Mouse (Mus musculus) limb, embryonic 10.5 days (tissue): ENCODE measurements at regions not wholly inside any gene's neighbourhood (a gene's known extent, or its start where the extent isn't known, plus 50 kb on each side); places are given as distances from the start of the nearest gene placed in this dataset.
A peak's percentile ranks its signal among the peaks of the same experiment; 100 is the strongest.

Experiments
- DNase-seq: peaks from one replicate; pipeline ENCODE4 v3.0.0-alpha.2; 2017; ENCODE audit warnings: low spot score
- H3K27ac ChIP-seq: fragments of 300-500 bp; sonication (generic); 2 replicates; pipeline ENCODE4 v1.5.1; 2016; ENCODE audit warnings: mild to moderate bottlenecking
- H3K27me3 ChIP-seq: fragments of 300-500 bp; sonication (generic); 2 replicates; pipeline ENCODE4 v1.6.1; 2016; ENCODE audit warnings: low read depth, mild to moderate bottlenecking; ENCODE audit not compliant: poor library complexity, severe bottlenecking
- H3K36me3 ChIP-seq: fragments of 300-500 bp; sonication (generic); 2 replicates; pipeline ENCODE4 v1.6.1; 2016; ENCODE audit warnings: mild to moderate bottlenecking, moderate library complexity
- H3K4me1 ChIP-seq: fragments of 300-500 bp; sonication (generic); 2 replicates; pipeline ENCODE4 v1.6.1; 2016
- H3K4me3 ChIP-seq: fragments of 300-500 bp; sonication (generic); 2 replicates; pipeline ENCODE4 v1.5.1; 2016; ENCODE audit warnings: mild to moderate bottlenecking, moderate library complexity
- H3K9me3 ChIP-seq: fragments of 300-500 bp; sonication (generic); replicated peaks from 2 replicates; pipeline ENCODE4 v1.6.1; 2016; ENCODE audit warnings: mild to moderate bottlenecking
- WGBS: fragments of 180-500 bp; shearing (Covaris S2); methylation state at CpG from one replicate; pipeline ENCODE4 v1.1.7; 2016; 5-methylcytosine and 5-hydroxymethylcytosine counted together

- Histone ChIP-seq H3K36me3 (no peaks in the 10 kb centered on the region), H3K4me1 (peaks cover 18% of the 10 kb centered on the region), H3K4me3 (no peak overlapping the region), H3K27ac (no peak overlapping the region), H3K9me3 (no peaks in the 10 kb centered on the region), H3K27me3 (no peaks in the 10 kb centered on the region)
- no peak for DNase-seq
- WGBS = 89% methylated on average over 4 of the region's 4 CpGs
Measured at GRCm38 (mm10) chr11:31801575-31801974, 70.4 kb upstream of the Cpeb4 start.

DNA sequence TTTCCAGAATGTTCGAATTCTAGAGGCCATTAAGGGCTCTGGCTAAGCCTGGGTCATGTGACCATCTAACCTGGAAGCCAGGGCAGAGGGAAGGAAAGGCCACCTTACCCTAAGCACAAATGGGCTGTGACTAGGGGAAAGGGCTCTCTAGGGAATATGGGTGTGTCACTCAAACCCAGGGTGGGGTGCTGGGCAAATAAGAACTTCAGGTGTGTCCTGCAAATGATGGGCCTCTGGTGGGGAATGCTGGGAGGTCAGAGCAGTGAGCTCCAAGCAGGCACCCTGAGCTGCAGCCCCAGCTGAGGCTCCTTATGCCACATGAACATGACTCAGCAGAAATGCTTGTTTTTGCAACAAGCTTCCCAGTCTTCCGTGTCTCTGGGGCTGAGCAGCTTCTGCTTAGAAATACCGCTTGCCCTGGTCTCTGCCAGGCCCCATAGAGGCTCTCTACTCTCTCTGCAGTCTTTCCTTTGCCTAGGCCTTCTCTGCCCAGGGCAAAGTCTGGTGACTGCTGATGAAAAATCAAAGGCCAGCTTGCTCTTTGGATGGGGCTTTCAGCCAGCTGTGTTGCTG, 68.6 kb upstream of the Cpeb4 start:
- WGBS = 67% methylated on average over 3 of the region's 3 CpGs
- no peak for DNase-seq
- H3K27ac ChIP-seq = peak overlapping the region; percentile 46; the same call in 1 of the 2 replicates

GRCm38 (mm10) chr11:31804518-31804917, 67.5 kb upstream of the Cpeb4 start:
- Histone ChIP-seq H3K4me1 (peaks cover 9% of the 10 kb centered on the region), H3K4me3 (no peak overlapping the region), H3K9me3 (no peaks in the 10 kb centered on the region), H3K27me3 (no peaks in the 10 kb centered on the region), H3K27ac (no peak overlapping the region), H3K36me3 (no peaks in the 10 kb centered on the region)
- 91% methylated on average over 6 of the region's 6 CpGs for WGBS
- DNase-seq = no peak

More for the DNA sequence above, 68.6 kb upstream of the Cpeb4 start:
- Histone ChIP-seq H3K36me3 (no peaks in the 10 kb centered on the region), H3K4me1 (peaks cover 6% of the 10 kb centered on the region; the same call in 1 of the 2 replicates), H3K9me3 (no peaks in the 10 kb centered on the region), H3K27me3 (no peaks in the 10 kb centered on the region), H3K4me3 (no peak overlapping the region)

- Histone ChIP-seq H3K9me3 (no peaks in the 10 kb centered on the region), H3K27ac (no peak overlapping the region)
- 91% methylated on average over 8 of the region's 8 CpGs for WGBS
Measured at GRCm38 (mm10) chr11:31807461-31808215, 64.4 kb upstream of the Cpeb4 start.

DNA sequence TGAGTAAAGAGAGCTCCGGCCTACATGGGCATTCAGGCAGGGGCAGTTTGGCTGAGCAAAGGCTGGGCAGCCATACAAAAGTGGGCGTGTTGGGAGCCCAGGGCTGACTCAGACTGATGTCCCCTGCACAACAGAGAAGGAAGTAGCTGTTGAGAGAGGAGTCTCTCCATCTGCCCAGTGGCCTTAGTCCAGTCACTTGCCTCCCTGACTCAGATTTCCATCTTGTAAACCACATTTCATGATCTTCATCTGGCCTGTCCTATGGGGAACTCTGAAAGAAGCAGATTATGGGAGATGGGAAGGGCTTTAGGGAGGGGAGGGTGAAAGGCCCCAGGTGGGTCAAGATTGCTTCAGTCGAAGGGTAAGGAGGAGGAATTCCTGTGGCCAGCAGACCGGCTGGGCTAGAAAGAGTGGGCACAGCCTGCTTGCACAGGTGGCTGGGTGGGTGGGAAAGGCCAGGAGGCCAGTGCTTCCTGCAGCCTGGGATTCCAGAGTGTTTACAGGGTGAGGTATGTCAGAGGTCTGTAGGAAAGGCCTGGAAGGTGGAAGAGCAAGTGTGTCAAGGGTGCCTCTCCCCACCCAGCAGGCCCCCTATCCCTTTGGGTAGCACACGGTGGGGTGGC, 63.7 kb upstream of the Cpeb4 start:
- peaks cover 17% of the 10 kb centered on the region for H3K4me1 ChIP-seq
- H3K36me3 ChIP-seq = no peaks in the 10 kb centered on the region
- WGBS = 88% methylated on average over 5 of the region's 5 CpGs
- H3K9me3 ChIP-seq = no peaks in the 10 kb centered on the region
- no peak overlapping the region for H3K27ac ChIP-seq
- no peaks in the 10 kb centered on the region for H3K27me3 ChIP-seq
- no peak overlapping the region for H3K4me3 ChIP-seq
- DNase-seq = no peak

More at GRCm38 (mm10) chr11:31807461-31808215, 64.4 kb upstream of the Cpeb4 start:
- Histone ChIP-seq H3K27me3 (no peaks in the 10 kb centered on the region), H3K4me3 (no peak overlapping the region), H3K36me3 (no peaks in the 10 kb centered on the region), H3K4me1 (peaks cover 19% of the 10 kb centered on the region)
- no peak for DNase-seq

DNA sequence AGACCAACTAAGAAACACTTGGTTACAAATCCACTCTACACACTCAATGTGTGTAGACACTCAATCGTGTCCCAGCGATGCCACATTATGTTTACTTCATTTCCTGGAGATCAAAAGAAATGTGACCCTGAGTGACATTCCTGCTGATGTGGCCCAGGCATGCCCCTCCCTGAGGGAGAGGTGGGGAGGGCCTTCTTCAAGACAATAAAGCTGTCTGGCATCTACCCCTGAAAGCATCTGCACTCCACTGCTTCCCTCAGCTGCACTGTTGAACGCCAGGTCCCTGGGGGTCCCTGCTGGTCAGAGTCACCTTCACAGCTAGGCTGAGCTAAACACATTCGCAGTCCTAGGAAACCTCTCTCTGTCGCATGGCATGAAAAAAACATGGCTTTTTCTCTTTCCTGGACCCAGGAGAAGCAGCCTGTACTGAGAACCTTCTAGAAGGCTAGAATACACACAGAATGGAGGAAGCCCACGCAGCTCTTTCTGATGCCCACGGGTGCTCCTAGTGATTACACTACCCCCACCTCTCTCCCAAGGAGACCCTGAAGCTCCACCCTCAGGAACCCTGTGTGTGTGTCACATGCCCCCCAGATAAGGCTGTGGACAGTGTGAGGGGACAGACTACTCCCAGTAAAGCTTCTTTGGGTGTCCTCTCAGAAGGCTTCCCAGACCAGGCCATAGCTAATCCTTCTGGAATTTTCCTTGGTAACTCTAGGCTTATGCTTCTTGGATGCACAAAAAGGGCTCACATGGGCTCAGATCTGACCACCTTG, 61.8 kb upstream of the Cpeb4 start:
- no peak for DNase-seq
- H3K27ac ChIP-seq = peak overlapping the region; percentile 50
- no peak overlapping the region for H3K4me3 ChIP-seq
- peaks cover 12% of the 10 kb centered on the region for H3K4me1 ChIP-seq
- 55% methylated on average over 7 of the region's 7 CpGs for WGBS
- H3K36me3 ChIP-seq = no peaks in the 10 kb centered on the region
- H3K27me3 ChIP-seq = no peaks in the 10 kb centered on the region
- no peaks in the 10 kb centered on the region for H3K9me3 ChIP-seq

- no peaks in the 10 kb centered on the region for H3K27me3 ChIP-seq
- no peaks in the 10 kb centered on the region for H3K36me3 ChIP-seq
- H3K27ac ChIP-seq = no peak overlapping the region
- H3K4me3 ChIP-seq = no peak overlapping the region
- no peaks in the 10 kb centered on the region for H3K9me3 ChIP-seq
- 77% methylated on average over 9 of the region's 9 CpGs for WGBS
- peaks cover 12% of the 10 kb centered on the region for H3K4me1 ChIP-seq
- no peak for DNase-seq
Measured at GRCm38 (mm10) chr11:31812215-31812614, 59.8 kb upstream of the Cpeb4 start.

DNA sequence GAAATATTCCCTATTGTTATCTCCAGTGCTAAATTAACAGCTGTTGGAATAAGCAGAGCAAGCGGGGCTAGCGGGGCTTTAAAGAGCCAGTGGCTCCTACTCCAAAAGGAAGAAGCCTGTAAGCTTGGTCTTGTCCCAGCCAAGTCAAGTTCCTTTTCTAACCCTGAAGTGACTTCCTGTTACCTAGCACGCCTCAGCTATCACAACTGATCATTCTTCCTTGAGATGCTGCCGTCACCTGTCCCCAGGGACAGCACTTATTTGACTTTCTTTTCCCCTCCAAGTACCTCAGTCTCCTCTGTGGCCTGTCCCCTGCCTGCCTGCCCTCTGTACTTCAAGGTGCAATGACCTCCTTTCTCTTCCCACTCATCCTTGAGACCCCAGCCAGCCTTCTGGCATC, 57.4 kb upstream of the Cpeb4 start:
- DNase-seq = no peak
- Histone ChIP-seq H3K27me3 (no peaks in the 10 kb centered on the region), H3K27ac (no peak overlapping the region), H3K9me3 (no peaks in the 10 kb centered on the region), H3K4me3 (no peak overlapping the region), H3K36me3 (no peaks in the 10 kb centered on the region), H3K4me1 (peaks cover 9% of the 10 kb centered on the region)
- WGBS = 85% methylated on average over 4 of the region's 4 CpGs

DNA sequence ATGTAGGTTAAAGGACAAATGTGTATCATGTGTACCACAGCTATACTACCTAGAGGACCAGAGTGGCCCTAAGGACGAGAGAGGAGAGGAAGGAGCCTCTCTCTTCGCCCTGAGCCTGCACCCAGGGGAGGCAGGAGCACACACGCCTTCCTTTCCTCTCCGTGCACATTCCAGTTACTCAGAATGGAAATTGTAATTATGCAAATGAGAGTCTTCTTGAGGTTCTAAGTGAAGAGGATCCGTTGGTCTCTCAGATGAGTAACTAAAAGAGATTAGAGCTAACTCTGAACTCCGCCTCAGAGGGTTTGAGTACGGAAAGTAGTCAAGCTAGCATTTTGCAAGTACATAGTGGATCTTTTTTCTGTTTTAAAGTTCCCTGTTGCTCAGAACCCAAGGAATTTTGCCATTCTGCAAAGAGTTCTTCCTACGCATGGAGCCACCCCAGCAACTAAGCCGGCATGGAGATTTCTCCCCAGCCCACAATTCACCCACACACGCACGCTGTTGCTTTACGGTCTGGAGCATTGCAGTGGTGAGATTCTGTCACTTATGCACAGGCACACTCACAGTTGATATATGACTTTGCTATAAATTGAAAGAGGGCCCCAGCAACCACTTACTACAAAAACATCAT, 56.0 kb upstream of the Cpeb4 start:
- 80% methylated on average over 12 of the region's 12 CpGs for WGBS
- Histone ChIP-seq H3K36me3 (no peaks in the 10 kb centered on the region), H3K9me3 (no peaks in the 10 kb centered on the region), H3K27me3 (no peaks in the 10 kb centered on the region), H3K4me3 (no peak overlapping the region), H3K4me1 (0 out of 2 replicates have a peak, but pooled peaks cover 2% of the 10 kb centered on the region), H3K27ac (no peak overlapping the region)
- DNase-seq = no peak

DNA sequence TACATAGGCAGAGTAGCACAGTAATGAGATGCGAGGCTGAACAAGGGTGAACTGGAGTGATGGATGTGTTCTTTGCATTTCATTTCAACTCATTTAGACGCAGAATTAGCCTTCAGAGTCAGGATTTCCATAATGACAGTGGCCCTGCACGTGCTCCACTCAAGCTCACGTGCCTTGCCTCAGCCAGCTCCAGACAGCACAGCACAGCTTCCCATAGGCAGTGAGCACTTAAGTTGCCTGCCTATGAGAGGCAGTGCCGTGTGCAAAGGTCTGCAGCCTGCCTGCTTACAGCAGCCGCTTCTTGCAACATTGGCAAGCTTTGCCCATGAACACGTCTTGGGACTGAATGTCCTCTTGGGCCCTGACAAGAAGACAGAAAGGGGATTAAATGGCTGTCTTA, 54.0 kb upstream of the Cpeb4 start:
- Histone ChIP-seq H3K4me1 (peaks cover 20% of the 10 kb centered on the region), H3K9me3 (no peaks in the 10 kb centered on the region), H3K27me3 (no peaks in the 10 kb centered on the region), H3K4me3 (no peak overlapping the region), H3K36me3 (no peaks in the 10 kb centered on the region), H3K27ac (no peak overlapping the region)
- no peak for DNase-seq
- WGBS = 80% methylated on average over 7 of the region's 7 CpGs

GRCm38 (mm10) chr11:31819964-31820363, 52.0 kb upstream of the Cpeb4 start:
- peaks cover 20% of the 10 kb centered on the region for H3K4me1 ChIP-seq
- no peak overlapping the region; the same call in 1 of the 2 replicates for H3K27ac ChIP-seq
- no peaks in the 10 kb centered on the region for H3K27me3 ChIP-seq
- H3K4me3 ChIP-seq = no peak overlapping the region
- DNase-seq = no peak
- 81% methylated on average over 4 of the region's 4 CpGs for WGBS
- H3K9me3 ChIP-seq = no peaks in the 10 kb centered on the region
- no peaks in the 10 kb centered on the region for H3K36me3 ChIP-seq
